Mouse (Mus musculus) stomach, postnatal 0 days (tissue): ENCODE measurements at regions not wholly inside any gene's neighbourhood (a gene's known extent, or its start where the extent isn't known, plus 50 kb on each side); places are given as distances from the start of the nearest gene placed in this dataset.

Experiments
- CTCF ChIP-seq: IDR thresholded peaks from 2 replicates; pipeline ENCODE4 v1.5.1; 2016; ENCODE audit warnings: antibody characterized with exemption, low read depth, mild to moderate bottlenecking, moderate library complexity
- EP300 ChIP-seq: optimal IDR thresholded peaks from 2 replicates; pipeline ENCODE3; 2016; ENCODE audit warnings: antibody characterized with exemption

- TF ChIP-seq CTCF (no peak), EP300 (no peak)
Observed at GRCm38 (mm10) chr3:9159073-9159472, 450.8 kb downstream of the Zfp704 start.
